Mouse (Mus musculus) hindbrain, embryonic 15.5 days (tissue): ENCODE measurements around the gene Zfp672. TPM values are rescaled to one million over a fixed set of nuclear protein-coding genes. Genes with fewer than 3 reads are reported as not detected.

ENCODE experiments used
- ATAC-seq: fragments of 200-750 bp; cut with Nextera tagmentation; 2 replicates; pipeline ENCODE4 v1.8.0; 2017; ENCODE audit warnings: low read depth, moderate number of reproducible peaks, moderate TSS enrichment; ENCODE audit not compliant: low FRiP score
- H3K27ac ChIP-seq: fragments of 300-500 bp; sonication (generic); replicated peaks from 2 replicates; pipeline ENCODE4 v1.5.1; 2015; ENCODE audit warnings: mild to moderate bottlenecking, inconsistent platforms
- H3K27me3 ChIP-seq: fragments of 300-500 bp; sonication (generic); 2 replicates; pipeline ENCODE4 v1.6.1; 2015; ENCODE audit warnings: control low read depth, inconsistent platforms
- H3K36me3 ChIP-seq: fragments of 300-500 bp; sonication (generic); 2 replicates; pipeline ENCODE4 v1.6.1; 2015; ENCODE audit warnings: control low read depth, inconsistent platforms
- H3K4me1 ChIP-seq: fragments of 300-500 bp; sonication (generic); replicated peaks from 2 replicates; pipeline ENCODE4 v1.6.1; 2015; ENCODE audit warnings: control low read depth, inconsistent platforms
- H3K4me2 ChIP-seq: fragments of 300-500 bp; sonication (generic); 2 replicates; pipeline ENCODE4 v1.6.1; 2015; ENCODE audit warnings: moderate library complexity, mild to moderate bottlenecking, inconsistent platforms
- H3K4me3 ChIP-seq: fragments of 300-500 bp; sonication (generic); 2 replicates; pipeline ENCODE4 v1.5.1; 2015; ENCODE audit warnings: mild to moderate bottlenecking, inconsistent platforms
- H3K9ac ChIP-seq: fragments of 300-500 bp; sonication (generic); 2 replicates; pipeline ENCODE4 v1.6.1; 2015; ENCODE audit warnings: inconsistent platforms
- H3K9me3 ChIP-seq: fragments of 300-500 bp; sonication (generic); 2 replicates; pipeline ENCODE4 v1.6.1; 2016; ENCODE audit warnings: control low read depth, inconsistent platforms
- WGBS: fragments of 180-500 bp; shearing (Covaris S2); methylation state at CpG from one replicate; pipeline ENCODE4 v1.1.7; 2015; 5-methylcytosine and 5-hydroxymethylcytosine counted together
- polyA plus RNA-seq: library from polyadenylated mRNA; unstranded; fragments of >200 nt; fragmentation: Nextera tagmentation; extraction: Ambion mirVana; gene quantifications from 2 replicates; pipeline ENCODE4 v1.2.1, GENCODE M21; 2015

Gene Zfp672
- polyA plus RNA-seq, 1 experiment from 2014 or later = 37.5 TPM

DNA sequence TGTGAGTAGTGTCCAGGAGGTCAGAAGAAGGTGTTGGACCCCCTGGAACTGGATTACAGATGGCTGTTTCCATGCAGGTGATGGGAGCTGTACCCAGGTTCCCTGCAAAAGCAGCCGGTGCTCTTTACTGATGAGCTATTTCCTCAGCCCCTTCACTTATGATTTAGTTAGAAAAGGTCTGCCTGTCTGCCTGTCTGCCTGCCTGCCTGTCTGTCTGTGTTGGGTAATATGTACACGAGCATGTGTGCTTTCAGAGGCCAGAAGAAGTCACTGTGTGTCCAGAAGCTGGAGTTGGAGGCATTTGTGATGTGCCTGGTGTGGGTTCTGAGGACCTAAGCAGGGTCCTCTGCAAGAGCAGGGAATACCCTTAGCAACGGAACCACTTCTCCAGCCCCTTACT lies 23.6 kb upstream of the Zfp672 start:
- no peak overlapping the region for H3K27ac ChIP-seq
- H3K4me2 ChIP-seq = no peak overlapping the region
- no peak overlapping the region for H3K9ac ChIP-seq
- 80% methylated on average over 3 of the region's 3 CpGs for WGBS
- H3K27me3 ChIP-seq = no peaks in the 10 kb centered on the region
- H3K36me3 ChIP-seq = no peaks in the 10 kb centered on the region
- H3K9me3 ChIP-seq = no peaks in the 10 kb centered on the region
- H3K4me3 ChIP-seq = no peak overlapping the region
- ATAC-seq = no peak
- H3K4me1 ChIP-seq = no peaks in the 10 kb centered on the region

GRCm38 (mm10) chr11:58352681-58353548 lies 22.8 kb upstream of the Zfp672 start:
- H3K36me3 ChIP-seq = no peaks in the 10 kb centered on the region
- no peak overlapping the region for H3K4me3 ChIP-seq
- no peak overlapping the region for H3K4me2 ChIP-seq
- H3K27ac ChIP-seq = no peak overlapping the region
- H3K27me3 ChIP-seq = no peaks in the 10 kb centered on the region
- 70% methylated on average over 7 of the region's 7 CpGs for WGBS
- no peaks in the 10 kb centered on the region for H3K4me1 ChIP-seq
- H3K9me3 ChIP-seq = no peaks in the 10 kb centered on the region
- no peak overlapping the region for H3K9ac ChIP-seq
- ATAC-seq = no peak

DNA sequence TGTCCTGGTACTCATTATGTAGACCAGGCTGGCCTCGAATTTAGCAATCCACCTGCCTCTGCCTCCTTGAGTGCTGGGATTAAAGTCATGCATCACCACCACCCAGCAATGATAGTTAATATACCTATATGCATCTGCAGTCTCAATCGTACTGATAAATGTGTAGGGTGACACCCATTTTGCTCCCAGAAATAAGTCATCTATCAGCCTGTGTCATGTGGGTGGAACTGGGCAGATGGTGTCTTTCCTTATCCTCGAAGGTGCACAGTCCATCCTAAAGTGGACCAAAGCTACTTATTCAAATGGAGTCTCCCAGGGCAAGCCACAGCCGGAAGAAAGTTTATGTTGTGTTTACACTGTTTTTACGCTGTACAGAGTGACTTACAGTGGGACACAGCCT lies 21.0 kb upstream of the Zfp672 start:
- WGBS = 88% methylated on average over 5 of the region's 5 CpGs
- no peak overlapping the region for H3K4me2 ChIP-seq
- no peak for ATAC-seq

GRCm38 (mm10) chr11:58350628-58351027 lies 20.5 kb upstream of the Zfp672 start:
- no peak overlapping the region for H3K27ac ChIP-seq
- H3K4me2 ChIP-seq = no peak overlapping the region
- H3K27me3 ChIP-seq = no peaks in the 10 kb centered on the region
- H3K4me3 ChIP-seq = no peak overlapping the region
- no peaks in the 10 kb centered on the region for H3K4me1 ChIP-seq
- no peak for ATAC-seq
- 73% methylated on average over 4 of the region's 4 CpGs for WGBS
- no peaks in the 10 kb centered on the region for H3K9me3 ChIP-seq
- H3K9ac ChIP-seq = no peak overlapping the region
- H3K36me3 ChIP-seq = peaks cover 15% of the 10 kb centered on the region

More for the DNA sequence above, 21.0 kb upstream of the Zfp672 start:
- Histone ChIP-seq H3K27me3 (no peaks in the 10 kb centered on the region), H3K4me3 (no peak overlapping the region), H3K27ac (no peak overlapping the region), H3K4me1 (no peaks in the 10 kb centered on the region), H3K36me3 (peaks cover 12% of the 10 kb centered on the region), H3K9ac (no peak overlapping the region), H3K9me3 (no peaks in the 10 kb centered on the region)

GRCm38 (mm10) chr11:58346745-58347144 lies 16.6 kb upstream of the Zfp672 start:
- no peaks in the 10 kb centered on the region for H3K4me1 ChIP-seq
- 91% methylated on average over 4 of the region's 4 CpGs for WGBS
- no peak overlapping the region for H3K4me2 ChIP-seq
- no peak for ATAC-seq
- no peaks in the 10 kb centered on the region for H3K27me3 ChIP-seq
- no peaks in the 10 kb centered on the region for H3K9me3 ChIP-seq
- no peak overlapping the region for H3K27ac ChIP-seq
- no peak overlapping the region for H3K9ac ChIP-seq
- H3K4me3 ChIP-seq = no peak overlapping the region
- H3K36me3 ChIP-seq = peaks cover 40% of the 10 kb centered on the region

DNA sequence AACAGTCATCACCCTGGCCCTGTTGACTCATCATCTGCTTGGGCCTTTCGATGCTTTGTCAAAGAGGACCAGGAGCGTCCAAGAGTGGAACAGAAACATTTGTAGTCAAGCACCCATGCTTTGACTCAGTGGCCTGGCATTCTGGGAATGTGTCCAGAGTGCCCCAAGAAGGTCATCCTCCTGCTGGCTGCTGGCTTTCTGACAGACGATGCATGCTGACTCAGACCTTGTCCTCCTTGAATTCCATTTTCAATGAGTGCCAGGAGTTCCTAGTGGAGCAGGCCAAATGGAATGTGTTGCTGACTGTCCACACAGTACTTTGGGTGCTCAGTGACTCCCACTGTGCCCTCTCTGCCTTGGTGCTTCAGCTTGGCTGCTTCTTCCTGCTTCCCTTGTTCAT lies 4.6 kb upstream of the Zfp672 start:
- ATAC-seq = no peak
- Histone ChIP-seq H3K9ac (no peak overlapping the region), H3K4me3 (no peak overlapping the region), H3K4me2 (no peak overlapping the region), H3K27me3 (no peaks in the 10 kb centered on the region), H3K9me3 (no peaks in the 10 kb centered on the region), H3K4me1 (peaks cover 40% of the 10 kb centered on the region), H3K27ac (no peak overlapping the region), H3K36me3 (peaks cover 38% of the 10 kb centered on the region)
- WGBS = 67% methylated on average over 3 of the region's 3 CpGs

GRCm38 (mm10) chr11:58331546-58331945 lies 1.4 kb upstream of the Zfp672 start:
- WGBS = 85% methylated on average over 6 of the region's 6 CpGs
- Histone ChIP-seq H3K9ac (peak overlapping the region; percentile 69), H3K4me3 (peak overlapping the region; percentile 96), H3K27ac (no peak overlapping the region), H3K4me2 (peak overlapping the region; percentile 85), H3K27me3 (no peaks in the 10 kb centered on the region), H3K36me3 (peaks cover 28% of the 10 kb centered on the region), H3K9me3 (no peaks in the 10 kb centered on the region), H3K4me1 (peaks cover 55% of the 10 kb centered on the region)
- no peak for ATAC-seq

GRCm38 (mm10) chr11:58331149-58331495 lies 983 bp upstream of the Zfp672 start:
- peak overlapping the region; percentile 85 for H3K4me2 ChIP-seq
- H3K27ac ChIP-seq = no peak overlapping the region
- peak overlapping the region; percentile 96 for H3K4me3 ChIP-seq
- peaks cover 25% of the 10 kb centered on the region for H3K36me3 ChIP-seq
- peak overlapping the region; percentile 69 for H3K9ac ChIP-seq
- peaks cover 55% of the 10 kb centered on the region for H3K4me1 ChIP-seq
- no peaks in the 10 kb centered on the region for H3K9me3 ChIP-seq
- ATAC-seq = peak; percentile 13; the same call in 1 of the 2 replicates
- 23% methylated on average over 10 of the region's 10 CpGs for WGBS
- no peaks in the 10 kb centered on the region for H3K27me3 ChIP-seq

- Histone ChIP-seq H3K4me2 (peak overlapping the region; percentile 85), H3K9ac (peak overlapping the region; percentile 95), H3K27ac (peak overlapping the region; percentile 73), H3K4me3 (peak overlapping the region; percentile 96), H3K9me3 (no peaks in the 10 kb centered on the region), H3K36me3 (peaks cover 23% of the 10 kb centered on the region), H3K4me1 (peaks cover 53% of the 10 kb centered on the region), H3K27me3 (no peaks in the 10 kb centered on the region)
- ATAC-seq = peak; percentile 40
- under 1% methylated on average over 21 of the region's 21 CpGs for WGBS
Measured at GRCm38 (mm10) chr11:58329906-58330275, 248 bp downstream of the Zfp672 start.

DNA sequence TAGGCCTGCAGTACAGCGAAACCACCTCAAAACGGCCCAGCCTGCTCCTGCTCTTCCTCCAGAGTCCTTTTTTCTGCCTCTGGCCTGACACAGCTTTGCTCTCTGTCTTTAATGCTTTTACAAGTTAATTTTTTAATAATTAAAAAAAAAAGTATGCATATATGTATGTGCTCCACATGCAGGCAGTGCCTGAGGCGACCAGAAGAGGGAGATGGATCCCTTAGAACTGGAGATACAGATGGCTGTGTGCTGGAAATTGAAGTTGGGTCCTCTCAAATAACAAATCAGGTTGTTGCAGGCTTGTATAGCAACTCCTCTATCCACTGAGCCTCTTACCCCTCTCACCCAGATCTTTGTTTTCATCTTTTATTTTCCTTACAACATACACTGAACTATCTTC lies 3.4 kb downstream of the Zfp672 start:
- WGBS = 90% methylated on average over 3 of the region's 3 CpGs

GRCm38 (mm10) chr11:58324614-58325229 lies 5.4 kb downstream of the Zfp672 start:
- Histone ChIP-seq H3K9ac (no peak overlapping the region), H3K27ac (no peak overlapping the region), H3K27me3 (no peaks in the 10 kb centered on the region), H3K4me1 (peaks cover 50% of the 10 kb centered on the region), H3K9me3 (no peaks in the 10 kb centered on the region), H3K36me3 (peaks cover 16% of the 10 kb centered on the region), H3K4me2 (no peak overlapping the region), H3K4me3 (no peak overlapping the region)
- ATAC-seq = no peak
- 93% methylated on average over 3 of the region's 3 CpGs for WGBS

More for the DNA sequence above, 3.4 kb downstream of the Zfp672 start:
- H3K4me1 ChIP-seq = peaks cover 44% of the 10 kb centered on the region
- no peak overlapping the region for H3K9ac ChIP-seq
- no peak overlapping the region for H3K27ac ChIP-seq
- no peak for ATAC-seq
- no peak overlapping the region for H3K4me3 ChIP-seq
- no peaks in the 10 kb centered on the region for H3K27me3 ChIP-seq
- H3K36me3 ChIP-seq = peaks cover 10% of the 10 kb centered on the region
- no peaks in the 10 kb centered on the region for H3K9me3 ChIP-seq
- H3K4me2 ChIP-seq = no peak overlapping the region

DNA sequence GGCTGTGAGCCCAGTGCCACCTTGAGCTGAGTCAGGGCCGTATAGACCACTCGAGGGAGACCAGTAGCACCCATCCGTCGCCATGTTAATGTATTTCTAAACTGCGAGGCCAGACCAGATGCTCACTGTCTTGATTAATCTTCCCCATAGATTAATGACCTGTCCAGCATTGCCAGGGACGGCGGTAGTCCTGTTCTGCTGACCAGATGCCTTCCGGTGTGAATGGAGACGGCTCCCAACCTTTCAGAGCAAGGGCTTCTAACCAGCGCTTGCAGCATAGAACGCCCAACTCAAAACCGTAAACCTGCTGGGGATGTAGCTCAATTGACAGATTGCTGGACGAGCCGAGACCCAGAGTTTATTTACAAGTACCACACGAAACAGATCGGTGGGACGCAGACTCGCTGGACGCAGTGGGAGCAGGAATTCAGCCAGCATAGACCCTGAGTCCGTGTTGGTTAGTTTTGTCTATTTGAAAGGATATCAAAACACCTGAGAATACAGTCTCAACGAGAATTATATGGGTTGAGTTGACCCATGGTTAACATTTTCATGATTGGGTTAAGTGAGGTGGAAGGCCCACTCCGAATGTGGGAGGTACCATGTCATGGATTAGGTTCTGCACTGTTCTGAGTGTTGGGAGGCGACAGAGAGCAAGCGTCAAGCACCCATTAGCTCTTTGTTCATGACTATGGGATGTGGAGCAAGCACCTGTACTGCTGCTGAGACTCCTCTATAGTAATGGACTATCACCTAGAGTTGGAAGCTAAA lies 6.4 kb downstream of the Zfp672 start:
- Histone ChIP-seq H3K4me3 (peak overlapping the region; percentile 81), H3K36me3 (peaks cover 22% of the 10 kb centered on the region), H3K9ac (peak overlapping the region; percentile 92), H3K9me3 (no peaks in the 10 kb centered on the region), H3K27ac (peak overlapping the region; percentile 97), H3K4me1 (peaks cover 41% of the 10 kb centered on the region), H3K27me3 (no peaks in the 10 kb centered on the region), H3K4me2 (peak overlapping the region; percentile 77)
- ATAC-seq = no peak
- 9% methylated on average over 24 of the region's 24 CpGs for WGBS
